Comparison of ENCODE assay signal across 35 mouse cellular contexts in genomic region chr2:58488404-58488803, GRCm38 (mm10). TPM values are rescaled to one million over a fixed set of nuclear protein-coding genes. Genes with fewer than 3 reads are reported as not detected.
DNase-seq lines count a peak whose midpoint lies in the region; ATAC-seq and TF ChIP-seq lines count a peak whose summit lies in the region.
"Had no signal": no experiment of that assay in that cellular context is flagged by ENCODE, and none has a peak within 500 bp of the region (broad histone marks: within the 10 kb centered on the region; RNA-seq: fewer than 3 reads in every experiment).

No protein-coding gene starts in this region.

- H3K9ac ChIP-seq in heart, adult 2 months (ENCODE audit: low read depth, low read length), result no peak overlapping the region
- H3K9ac ChIP-seq in heart, embryonic 12.5 days, result no peak overlapping the region
- no peak overlapping the region for H3K9ac ChIP-seq in heart, embryonic 13.5 days
- H3K9ac ChIP-seq: embryonic facial prominence, embryonic 13.5 days; forebrain, embryonic 15.5 days; hindbrain, embryonic 13.5 days; limb, embryonic 13.5 days; lung, embryonic 15.5 days; midbrain, embryonic 13.5 days; stomach, embryonic 15.5 days had no signal

- H3K27ac ChIP-seq in heart, adult 2 months, result peak overlapping the region; percentile 58
- peak overlapping the region; percentile 71 for H3K27ac ChIP-seq in heart, embryonic 12.5 days (ENCODE audit: poor library complexity, severe bottlenecking)
- peak overlapping the region; percentile 78 for H3K27ac ChIP-seq in heart, embryonic 13.5 days (replicated peaks)
- H3K27ac ChIP-seq: embryonic facial prominence, embryonic 13.5 days; forebrain, embryonic 15.5 days; hindbrain, embryonic 13.5 days; kidney, postnatal 0 days; left cerebral cortex, adult 2 months; limb, embryonic 13.5 days; midbrain, embryonic 13.5 days; stomach, embryonic 15.5 days had no signal

- TF ChIP-seq POLR2A in heart, adult 2 months (IDR thresholded peaks at IDR 0.05; ENCODE audit: insufficient read depth, low read depth, low read length), result no peak

- H3K79me2 ChIP-seq in heart, adult 2 months (replicated peaks; ENCODE audit: control insufficient read depth, insufficient read depth, low read length), result peaks cover 3% of the 10 kb centered on the region

- DNase-seq in heart, adult 2 months, result peak in 1 of 2 experiments; percentile 50
- DNase-seq in heart, postnatal 36 days, result no peak
- peak; percentile 47 for DNase-seq in skeletal muscle tissue, adult 2 months (ENCODE audit: low read depth, low spot score)
- DNase-seq in left cerebral cortex, postnatal 14 days (ENCODE audit: low spot score in 2 of 2), result no peak
- DNase-seq in adrenal gland, adult 2 months, result no peak
- DNase-seq: adrenal gland, postnatal 36 days; B cell, adult 2 months; layer of hippocampus, adult 9-11 months; lung, postnatal 4 days; thymus, adult 18-20 months; thymus, postnatal 25 days had no signal

- H3K27me3 ChIP-seq in heart, adult 2 months (ENCODE audit: control insufficient read depth, insufficient read depth, low read length), result no peaks in the 10 kb centered on the region
- H3K27me3 ChIP-seq in heart, embryonic 12.5 days (replicated peaks), result no peaks in the 10 kb centered on the region
- H3K27me3 ChIP-seq in heart, embryonic 13.5 days (replicated peaks), result no peaks in the 10 kb centered on the region
- H3K27me3 ChIP-seq: embryonic facial prominence, embryonic 13.5 days; forebrain, embryonic 15.5 days; hindbrain, embryonic 13.5 days; limb, embryonic 13.5 days; lung, embryonic 15.5 days; megakaryocyte, embryonic 14.5 days; midbrain, embryonic 13.5 days; stomach, embryonic 15.5 days had no signal

- H3K4me2 ChIP-seq in heart, embryonic 12.5 days, result peak overlapping the region; percentile 35
- H3K4me2 ChIP-seq in heart, embryonic 13.5 days, result peak overlapping the region; percentile 37
- H3K4me2 ChIP-seq: embryonic facial prominence, embryonic 13.5 days; forebrain, embryonic 15.5 days; hindbrain, embryonic 13.5 days; limb, embryonic 13.5 days; liver, embryonic 11.5 days; lung, embryonic 15.5 days; midbrain, embryonic 13.5 days; stomach, embryonic 15.5 days had no signal

- H3K9me3 ChIP-seq in heart, embryonic 12.5 days (replicated peaks), result no peaks in the 10 kb centered on the region
- no peaks in the 10 kb centered on the region for H3K9me3 ChIP-seq in heart, embryonic 13.5 days
- H3K9me3 ChIP-seq: embryonic facial prominence, embryonic 13.5 days; forebrain, embryonic 15.5 days; hindbrain, embryonic 13.5 days; limb, embryonic 13.5 days; lung, embryonic 15.5 days; midbrain, embryonic 13.5 days; stomach, embryonic 15.5 days had no signal

- H3K4me3 ChIP-seq in heart, adult 2 months, result no peak overlapping the region
- H3K4me3 ChIP-seq in heart, embryonic 12.5 days, result no peak overlapping the region
- no peak overlapping the region for H3K4me3 ChIP-seq in heart, embryonic 13.5 days
- H3K4me3 ChIP-seq: embryonic facial prominence, embryonic 13.5 days; forebrain, embryonic 10.5 days; forebrain, embryonic 15.5 days; hindbrain, embryonic 13.5 days; left cerebral cortex, adult 2 months; limb, embryonic 13.5 days; lung, embryonic 15.5 days; megakaryocyte, embryonic 14.5 days; midbrain, embryonic 13.5 days; stomach, embryonic 15.5 days had no signal

- ATAC-seq in heart, embryonic 12.5 days (ENCODE audit: insufficient number of reproducible peaks, low FRiP score), result peak; percentile 38; the same call in 1 of the 2 replicates
- peak; percentile 5; the same call in 1 of the 2 replicates for ATAC-seq in heart, embryonic 13.5 days (ENCODE audit: extremely low read depth, insufficient number of reproducible peaks, low FRiP score, low TSS enrichment)
- ATAC-seq: forebrain, embryonic 15.5 days; intestine, embryonic 16.5 days; midbrain, embryonic 13.5 days had no signal

- H3K36me3 ChIP-seq in heart, adult 2 months (ENCODE audit: control insufficient read depth, insufficient read depth, low read length), result peaks cover 2% of the 10 kb centered on the region
- H3K36me3 ChIP-seq in heart, embryonic 12.5 days, result peaks cover 5% of the 10 kb centered on the region; the same call in 1 of the 2 replicates
- H3K36me3 ChIP-seq in heart, embryonic 13.5 days, result peaks cover 10% of the 10 kb centered on the region; the same call in 1 of the 2 replicates
- H3K36me3 ChIP-seq: forebrain, embryonic 15.5 days; lung, embryonic 15.5 days; midbrain, embryonic 13.5 days; stomach, embryonic 15.5 days had no signal

- 37% methylated on average over 8 of the region's 8 CpGs for WGBS in heart, adult 2 months
- WGBS in heart, embryonic 12.5 days, result 15% methylated on average over 8 of the region's 8 CpGs
- WGBS in heart, embryonic 13.5 days, result 24% methylated on average over 8 of the region's 8 CpGs

- TF ChIP-seq CTCF in heart, adult 2 months (IDR thresholded peaks at IDR 0.05), result no peak

- peaks cover 19% of the 10 kb centered on the region for H3K4me1 ChIP-seq in heart, adult 2 months (ENCODE audit: control insufficient read depth, insufficient read depth, low read length)
- H3K4me1 ChIP-seq in heart, embryonic 12.5 days (replicated peaks), result peaks cover 64% of the 10 kb centered on the region
- peaks cover 65% of the 10 kb centered on the region for H3K4me1 ChIP-seq in heart, embryonic 13.5 days
- H3K4me1 ChIP-seq: megakaryocyte, embryonic 14.5 days had no signal

- no peak for TF ChIP-seq EP300 in heart, adult 2 months (IDR thresholded peaks at IDR 0.05; ENCODE audit: insufficient read depth, low read depth, low read length)

- intact Hi-C loops in heart, adult 2 months (cut with DNase I), result loop anchor here (2.0 kb wide), 1 partner anchor 78 kb away; the partner anchor contains the start of genes Acvr1 and Upp2
- intact Hi-C loops in heart, postnatal 36 days (cut with DNase I), result loop anchor here (2.0 kb wide), 1 partner anchor 78 kb away; the partner anchor contains the start of genes Acvr1 and Upp2
- intact Hi-C loops in left cerebral cortex, postnatal 14 days (cut with DNase I), result no loop called here

RNA-seq across cellular contexts. Expression of gene Gm17409, which starts 18.5 kb away (rescaled TPM):
- total RNA-seq in heart, adult 2 months (2021), result not detected
- polyA plus RNA-seq in heart, adult 2 months (2012; rRNA removed), result not detected in 2 replicates
- not detected for total RNA-seq in heart, postnatal 36 days (2021)
- polyA plus RNA-seq in heart, embryonic 12.5 days (2016; fragmentation: Nextera tagmentation; extraction: Ambion mirVana), result not detected in 2 replicates
- 0.15 TPM in 1 of 2 replicates, not detected in the other for polyA plus RNA-seq in heart, embryonic 13.5 days (2015; fragmentation: Nextera tagmentation; extraction: Ambion mirVana)
- not detected for total RNA-seq in left cerebral cortex, postnatal 14 days (2021)
- total RNA-seq in adrenal gland, adult 2 months (2021), result not detected
- polyA plus RNA-seq in adrenal gland, adult 2 months (2012; rRNA removed), result not detected in 2 replicates
- total RNA-seq: adrenal gland, adult 18-20 months; adrenal gland, postnatal 36 days; common myeloid progenitor, adult 5-6 weeks; gastrocnemius, adult 8-10 months; granulocyte monocyte progenitor cell, adult 5-6 weeks; left cerebral cortex, adult 2 months; left cerebral cortex, postnatal 36 days; monocyte, adult 5-6 weeks had no signal
- polyA plus RNA-seq: brain, embryonic 14.5 days; embryonic facial prominence, embryonic 13.5 days; forebrain, embryonic 10.5 days; forebrain, embryonic 15.5 days; frontal cortex, adult 2 months; hindbrain, embryonic 13.5 days; kidney, postnatal 0 days; limb, embryonic 13.5 days; liver, embryonic 11.5 days; liver, embryonic 16.5 days; lung, embryonic 15.5 days; midbrain, embryonic 13.5 days; stomach, embryonic 15.5 days had no signal
